Mouse (Mus musculus) retina, embryonic 14.5 days (tissue): ENCODE results near the gene Gm21773.
"Not testable (repeated sequence)": the region's sequence is repeated elsewhere in the genome, so short reads cannot be mapped to it uniquely, and the experiment has no call there.

Source experiments
- DNase-seq: peaks from one replicate; pipeline ENCODE4 v3.0.0-alpha.2; 2015; ENCODE audit warnings: low spot score

Gene Gm21773

DNA sequence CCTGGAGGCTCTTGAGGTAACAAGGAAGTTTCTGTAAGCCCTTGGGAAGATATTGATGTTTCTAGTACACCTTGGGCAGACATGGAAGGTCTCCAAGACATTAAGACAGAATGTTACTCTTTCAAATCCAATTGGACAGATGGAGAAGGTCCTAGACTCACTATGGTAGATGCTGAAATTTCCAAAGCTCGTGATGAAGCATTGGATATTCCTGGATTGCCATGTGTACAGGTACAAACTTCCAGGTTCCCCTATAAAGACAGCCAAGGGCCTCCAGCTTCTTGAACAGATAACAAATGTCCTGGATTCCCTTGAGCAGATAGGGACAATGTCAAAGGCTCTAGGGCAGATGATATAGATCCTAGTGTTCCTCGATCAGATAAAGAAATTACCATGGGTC lies at the start of gene Gm21773:
Gm21773 (minus strand) TSS at position 101 of the 400 bp plus-strand sequence.
- not testable (repeated sequence) for DNase-seq
